Mouse (Mus musculus): ENCODE results near the gene Prr13. TPM values are rescaled to one million over a fixed set of nuclear protein-coding genes. Genes with fewer than 3 reads are reported as not detected.

Prr13 gene
- polyA plus RNA-seq, 1 experiment from 2014 or later: 87.7 TPM

- no peak overlapping the region for H3K9ac ChIP-seq (ENCODE audit: low read depth, low read length)
- WGBS: 90% methylated on average over 9 of the region's 9 CpGs
- H3K36me3 ChIP-seq (ENCODE audit: control insufficient read depth, insufficient read depth, low read length): peaks cover 72% of the 10 kb centered on the region
- peak; percentile 25; the same call in 1 of the 2 replicates for ATAC-seq (ENCODE audit: low FRiP score, low TSS enrichment)
- H3K4me2 ChIP-seq (replicated peaks; ENCODE audit: low read depth, low read length): no peak overlapping the region
- H3K9me3 ChIP-seq (ENCODE audit: control insufficient read depth, low read length): no peaks in the 10 kb centered on the region
- H3K27me3 ChIP-seq (ENCODE audit: control insufficient read depth, insufficient read depth, low read length): no peaks in the 10 kb centered on the region
- H3K4me1 ChIP-seq (ENCODE audit: control insufficient read depth, insufficient read depth, low read length): 0 out of 2 replicates have a peak, but pooled peaks cover 3% of the 10 kb centered on the region
- no peak overlapping the region for H3K27ac ChIP-seq (ENCODE audit: low read depth, low read length)
- H3K4me3 ChIP-seq (ENCODE audit: low read length): no peak overlapping the region
Measured at GRCm38 (mm10) chr15:102503924-102504782, 45.3 kb downstream of the Prr13 start.

- Histone ChIP-seq H3K4me3 (ENCODE audit: low read length) (no peak overlapping the region), H3K4me1 (ENCODE audit: control insufficient read depth, insufficient read depth, low read length) (0 out of 2 replicates have a peak, but pooled peaks cover 3% of the 10 kb centered on the region), H3K27ac (ENCODE audit: low read depth, low read length) (no peak overlapping the region; the same call in 1 of the 2 replicates), H3K9ac (ENCODE audit: low read depth, low read length) (no peak overlapping the region), H3K4me2 (replicated peaks; ENCODE audit: low read depth, low read length) (no peak overlapping the region), H3K36me3 (ENCODE audit: control insufficient read depth, insufficient read depth, low read length) (peaks cover 61% of the 10 kb centered on the region), H3K9me3 (ENCODE audit: control insufficient read depth, low read length) (no peaks in the 10 kb centered on the region), H3K27me3 (ENCODE audit: control insufficient read depth, insufficient read depth, low read length) (no peaks in the 10 kb centered on the region)
- no peak for ATAC-seq (ENCODE audit: low FRiP score, low TSS enrichment)
- 64% methylated on average over 12 of the region's 12 CpGs for WGBS
Measured at GRCm38 (mm10) chr15:102505073-102505769, 46.4 kb downstream of the Prr13 start.

GRCm38 (mm10) chr15:102505770-102506463 is 47.1 kb downstream of the Prr13 start:
- WGBS: 83% methylated on average over 9 of the region's 9 CpGs
- Histone ChIP-seq H3K27ac (ENCODE audit: low read depth, low read length) (no peak overlapping the region), H3K4me1 (ENCODE audit: control insufficient read depth, insufficient read depth, low read length) (peaks cover 3% of the 10 kb centered on the region; the same call in 1 of the 2 replicates), H3K4me3 (ENCODE audit: low read length) (no peak overlapping the region), H3K4me2 (replicated peaks; ENCODE audit: low read depth, low read length) (no peak overlapping the region), H3K27me3 (ENCODE audit: control insufficient read depth, insufficient read depth, low read length) (no peaks in the 10 kb centered on the region), H3K9me3 (ENCODE audit: control insufficient read depth, low read length) (no peaks in the 10 kb centered on the region), H3K9ac (ENCODE audit: low read depth, low read length) (no peak overlapping the region), H3K36me3 (ENCODE audit: control insufficient read depth, insufficient read depth, low read length) (peaks cover 54% of the 10 kb centered on the region)
- no peak for ATAC-seq (ENCODE audit: low FRiP score, low TSS enrichment)

GRCm38 (mm10) chr15:102506464-102506830 is 47.6 kb downstream of the Prr13 start:
- Histone ChIP-seq H3K27me3 (ENCODE audit: control insufficient read depth, insufficient read depth, low read length) (no peaks in the 10 kb centered on the region), H3K27ac (ENCODE audit: low read depth, low read length) (no peak overlapping the region), H3K9me3 (ENCODE audit: control insufficient read depth, low read length) (no peaks in the 10 kb centered on the region), H3K9ac (ENCODE audit: low read depth, low read length) (no peak overlapping the region), H3K4me3 (ENCODE audit: low read length) (no peak overlapping the region), H3K36me3 (ENCODE audit: control insufficient read depth, insufficient read depth, low read length) (peaks cover 49% of the 10 kb centered on the region), H3K4me1 (ENCODE audit: control insufficient read depth, insufficient read depth, low read length) (peaks cover 8% of the 10 kb centered on the region), H3K4me2 (replicated peaks; ENCODE audit: low read depth, low read length) (no peak overlapping the region)
- WGBS: 20% methylated on average over 2 of the region's 2 CpGs
- no peak for ATAC-seq (ENCODE audit: low FRiP score, low TSS enrichment)

GRCm38 (mm10) chr15:102506864-102507263 is 48.0 kb downstream of the Prr13 start:
- peaks cover 45% of the 10 kb centered on the region for H3K36me3 ChIP-seq (ENCODE audit: control insufficient read depth, insufficient read depth, low read length)
- ATAC-seq (ENCODE audit: low FRiP score, low TSS enrichment): no peak
- WGBS: 89% methylated on average over 1 of the region's 1 CpGs

GRCm38 (mm10) chr15:102507561-102507960 is 48.7 kb downstream of the Prr13 start:
- ATAC-seq (ENCODE audit: low FRiP score, low TSS enrichment): no peak
- Histone ChIP-seq H3K9ac (ENCODE audit: low read depth, low read length) (no peak overlapping the region), H3K27me3 (ENCODE audit: control insufficient read depth, insufficient read depth, low read length) (no peaks in the 10 kb centered on the region), H3K4me1 (ENCODE audit: control insufficient read depth, insufficient read depth, low read length) (peaks cover 19% of the 10 kb centered on the region), H3K9me3 (ENCODE audit: control insufficient read depth, low read length) (no peaks in the 10 kb centered on the region), H3K4me3 (ENCODE audit: low read length) (no peak overlapping the region), H3K27ac (ENCODE audit: low read depth, low read length) (no peak overlapping the region), H3K4me2 (replicated peaks; ENCODE audit: low read depth, low read length) (no peak overlapping the region), H3K36me3 (ENCODE audit: control insufficient read depth, insufficient read depth, low read length) (peaks cover 38% of the 10 kb centered on the region)

More at GRCm38 (mm10) chr15:102506864-102507263, 48.0 kb downstream of the Prr13 start:
- Histone ChIP-seq H3K27me3 (ENCODE audit: control insufficient read depth, insufficient read depth, low read length) (no peaks in the 10 kb centered on the region), H3K9ac (ENCODE audit: low read depth, low read length) (no peak overlapping the region), H3K4me1 (ENCODE audit: control insufficient read depth, insufficient read depth, low read length) (peaks cover 12% of the 10 kb centered on the region), H3K4me3 (ENCODE audit: low read length) (no peak overlapping the region), H3K27ac (ENCODE audit: low read depth, low read length) (no peak overlapping the region), H3K9me3 (ENCODE audit: control insufficient read depth, low read length) (no peaks in the 10 kb centered on the region), H3K4me2 (replicated peaks; ENCODE audit: low read depth, low read length) (no peak overlapping the region)

- Histone ChIP-seq H3K27me3 (ENCODE audit: control insufficient read depth, insufficient read depth, low read length) (no peaks in the 10 kb centered on the region), H3K36me3 (ENCODE audit: control insufficient read depth, insufficient read depth, low read length) (peaks cover 30% of the 10 kb centered on the region), H3K4me1 (ENCODE audit: control insufficient read depth, insufficient read depth, low read length) (peaks cover 23% of the 10 kb centered on the region), H3K4me2 (replicated peaks; ENCODE audit: low read depth, low read length) (no peak overlapping the region), H3K27ac (ENCODE audit: low read depth, low read length) (no peak overlapping the region), H3K4me3 (ENCODE audit: low read length) (no peak overlapping the region), H3K9me3 (ENCODE audit: control insufficient read depth, low read length) (no peaks in the 10 kb centered on the region), H3K9ac (ENCODE audit: low read depth, low read length) (no peak overlapping the region)
- ATAC-seq (ENCODE audit: low FRiP score, low TSS enrichment): no peak
- 84% methylated on average over 3 of the region's 3 CpGs for WGBS
Measured at GRCm38 (mm10) chr15:102508336-102508735, 49.5 kb downstream of the Prr13 start.

- 7% methylated on average over 9 of the region's 9 CpGs for WGBS
- peak overlapping the region; percentile 65 for H3K27ac ChIP-seq (ENCODE audit: low read depth, low read length)
- peak overlapping the region; percentile 73 for H3K4me2 ChIP-seq (replicated peaks; ENCODE audit: low read depth, low read length)
- no peaks in the 10 kb centered on the region for H3K27me3 ChIP-seq (ENCODE audit: control insufficient read depth, insufficient read depth, low read length)
- peak overlapping the region; percentile 57 for H3K4me3 ChIP-seq (ENCODE audit: low read length)
- peak; percentile 29; the same call in 1 of the 2 replicates for ATAC-seq (ENCODE audit: low FRiP score, low TSS enrichment)
- peak overlapping the region; percentile 63 for H3K9ac ChIP-seq (ENCODE audit: low read depth, low read length)
- peaks cover 23% of the 10 kb centered on the region for H3K4me1 ChIP-seq (ENCODE audit: control insufficient read depth, insufficient read depth, low read length)
- H3K9me3 ChIP-seq (ENCODE audit: control insufficient read depth, low read length): no peaks in the 10 kb centered on the region
- H3K36me3 ChIP-seq (ENCODE audit: control insufficient read depth, insufficient read depth, low read length): peaks cover 12% of the 10 kb centered on the region
Measured at GRCm38 (mm10) chr15:102510110-102510509, 51.3 kb downstream of the Prr13 start.
